Mouse (Mus musculus) small intestine, adult 2 months (tissue): Measurements from ENCODE around the gene Cep112. TPM values are rescaled to one million over a fixed set of nuclear protein-coding genes. Genes with fewer than 3 reads are reported as not detected.

ENCODE experiments used
- H3K27ac ChIP-seq: fragments of 200-500 bp; 2 replicates; pipeline ENCODE4 v1.5.1; 2012; ENCODE audit warnings: low read depth, low read length, control low read depth, inconsistent platforms; ENCODE audit not compliant: insufficient read depth
- H3K27me3 ChIP-seq: fragments of 200-500 bp; 2 replicates; pipeline ENCODE4 v1.6.1; 2012; ENCODE audit warnings: mild to moderate bottlenecking, moderate library complexity, low read length, inconsistent platforms; ENCODE audit not compliant: control insufficient read depth, insufficient read depth
- H3K36me3 ChIP-seq: fragments of 200-500 bp; 2 replicates; pipeline ENCODE4 v1.6.1; 2012; ENCODE audit warnings: mild to moderate bottlenecking, low read length, control low read depth, inconsistent platforms; ENCODE audit not compliant: control insufficient read depth, insufficient read depth
- H3K4me1 ChIP-seq: fragments of 200-500 bp; 2 replicates; pipeline ENCODE4 v1.6.1; 2012; ENCODE audit warnings: low read length, inconsistent platforms, mixed read lengths; ENCODE audit not compliant: control insufficient read depth, insufficient read depth, insufficient read length
- H3K4me3 ChIP-seq: fragments of 200-500 bp; 2 replicates; pipeline ENCODE4 v1.5.1; 2012; ENCODE audit warnings: low read depth, mild to moderate bottlenecking, control low read depth, inconsistent platforms, low read length, moderate library complexity
- CTCF ChIP-seq: fragments of 200-500 bp; IDR thresholded peaks from 2 replicates; pipeline ENCODE4 v1.5.1; 2012; ENCODE audit warnings: low read depth, mild to moderate bottlenecking, control low read depth, inconsistent platforms, low read length, moderate library complexity, mixed read lengths; ENCODE audit not compliant: insufficient replicate concordance, insufficient read length; ENCODE audit errors: extremely low read depth
- POLR2A ChIP-seq: fragments of 200-500 bp; IDR thresholded peaks from 2 replicates; pipeline ENCODE4 v1.6.1; 2012; ENCODE audit warnings: low read depth, mild to moderate bottlenecking, control low read depth, inconsistent platforms, low read length, moderate library complexity
- WGBS: fragments of 180-500 bp; shearing (Covaris S2); methylation state at CpG from one replicate; pipeline ENCODE4 v1.1.7; 2018; 5-methylcytosine and 5-hydroxymethylcytosine counted together
- polyA plus RNA-seq: library from polyadenylated mRNA; depleted of rRNA; stranded (reverse); fragments of >200 nt; gene quantifications from 2 replicates; pipeline ENCODE4 v1.2.3, GENCODE M21; 2012

Cep112 gene
- polyA plus RNA-seq, 1 experiment: 0.19 TPM

DNA sequence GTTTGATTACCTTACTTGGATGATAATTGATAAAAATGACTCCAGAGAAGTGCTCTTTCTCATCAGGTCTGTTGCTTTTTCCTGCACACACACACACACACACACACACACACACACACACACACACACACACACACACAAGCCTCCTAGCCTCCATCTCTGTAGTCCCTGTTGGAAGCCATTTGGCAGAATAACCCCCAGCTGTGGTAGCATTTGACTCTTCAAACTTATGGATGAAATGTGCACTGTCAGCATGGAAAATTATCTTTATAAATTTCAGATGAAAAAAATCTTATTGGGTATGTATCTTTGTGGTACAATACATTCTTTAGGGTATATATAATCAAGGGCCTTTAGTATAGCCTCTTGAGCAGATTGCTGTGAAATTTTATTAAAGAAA lies 181.8 kb downstream of the Cep112 start:
- Histone ChIP-seq H3K27me3 (no peaks in the 10 kb centered on the region), H3K4me3 (no peak overlapping the region), H3K4me1 (no peaks in the 10 kb centered on the region), H3K27ac (no peak overlapping the region), H3K36me3 (no peaks in the 10 kb centered on the region)
- TF ChIP-seq CTCF (no peak), POLR2A (no peak)

DNA sequence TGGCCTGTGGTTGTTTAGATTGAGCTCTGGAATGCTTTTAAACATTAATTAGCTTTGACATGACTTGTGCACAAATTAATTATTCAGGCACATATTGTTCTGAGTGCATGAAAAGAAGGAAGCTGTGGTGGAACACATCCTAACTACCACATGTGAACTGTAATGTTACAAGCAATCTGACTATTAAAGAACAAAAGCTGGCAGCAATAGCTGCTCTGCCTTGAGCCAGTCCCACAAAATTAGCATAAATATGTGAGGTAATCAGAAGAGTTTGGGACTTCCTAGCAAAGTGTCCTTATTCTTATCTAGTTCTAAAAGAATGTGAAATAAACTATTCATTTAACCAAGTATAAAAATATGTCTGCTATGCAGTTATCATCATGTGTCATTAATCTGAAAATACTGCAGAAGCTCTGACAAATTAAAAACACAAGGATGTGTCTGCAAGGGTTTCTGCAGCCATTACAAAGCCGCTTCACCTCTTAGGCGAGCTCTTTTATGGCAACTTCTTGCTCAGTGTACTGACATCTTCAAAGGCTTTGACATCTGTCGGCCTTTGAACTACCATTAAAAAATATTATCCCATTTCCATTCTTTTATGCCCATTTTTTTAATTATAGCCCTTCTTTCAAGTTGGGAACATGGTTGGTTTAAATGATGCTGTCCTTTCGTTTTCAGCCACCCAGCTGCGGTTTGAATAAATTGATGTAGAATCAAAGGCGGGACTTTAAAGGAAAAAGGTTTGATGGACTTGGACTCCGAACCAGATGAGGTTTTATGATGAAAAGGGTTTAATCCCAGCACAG lies 195.8 kb downstream of the Cep112 start:
- TF ChIP-seq CTCF (no peak), POLR2A (no peak)
- Histone ChIP-seq H3K27me3 (no peaks in the 10 kb centered on the region), H3K27ac (no peak overlapping the region), H3K36me3 (no peaks in the 10 kb centered on the region), H3K4me1 (no peaks in the 10 kb centered on the region), H3K4me3 (no peak overlapping the region)
- WGBS: 78% methylated on average over 7 of the region's 7 CpGs

DNA sequence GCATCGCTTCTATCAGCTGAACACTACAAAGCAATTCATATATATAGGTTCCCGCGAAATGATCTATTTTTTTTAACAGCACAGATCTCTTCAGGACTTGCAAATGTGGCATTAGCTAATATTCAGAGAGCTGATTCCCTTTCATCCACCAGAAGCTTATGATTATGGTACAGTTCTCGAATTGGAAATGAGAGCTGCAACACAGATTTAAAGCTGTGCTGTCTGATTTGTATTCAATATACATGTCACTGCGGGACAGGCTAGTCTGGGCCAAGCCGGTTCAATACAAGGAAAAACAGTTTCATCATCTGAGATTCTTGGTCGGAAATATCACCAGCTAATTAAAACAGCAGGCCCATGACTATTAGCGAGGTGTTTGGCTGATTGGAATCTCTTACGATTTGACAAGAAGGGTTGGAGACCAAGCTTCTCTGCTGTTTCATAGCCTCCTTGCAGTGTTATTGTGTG lies 196.5 kb downstream of the Cep112 start:
- WGBS: 92% methylated on average over 9 of the region's 9 CpGs
- TF ChIP-seq POLR2A (no peak), CTCF (no peak)
- Histone ChIP-seq H3K4me3 (no peak overlapping the region), H3K27me3 (no peaks in the 10 kb centered on the region), H3K36me3 (no peaks in the 10 kb centered on the region), H3K27ac (no peak overlapping the region), H3K4me1 (no peaks in the 10 kb centered on the region)

DNA sequence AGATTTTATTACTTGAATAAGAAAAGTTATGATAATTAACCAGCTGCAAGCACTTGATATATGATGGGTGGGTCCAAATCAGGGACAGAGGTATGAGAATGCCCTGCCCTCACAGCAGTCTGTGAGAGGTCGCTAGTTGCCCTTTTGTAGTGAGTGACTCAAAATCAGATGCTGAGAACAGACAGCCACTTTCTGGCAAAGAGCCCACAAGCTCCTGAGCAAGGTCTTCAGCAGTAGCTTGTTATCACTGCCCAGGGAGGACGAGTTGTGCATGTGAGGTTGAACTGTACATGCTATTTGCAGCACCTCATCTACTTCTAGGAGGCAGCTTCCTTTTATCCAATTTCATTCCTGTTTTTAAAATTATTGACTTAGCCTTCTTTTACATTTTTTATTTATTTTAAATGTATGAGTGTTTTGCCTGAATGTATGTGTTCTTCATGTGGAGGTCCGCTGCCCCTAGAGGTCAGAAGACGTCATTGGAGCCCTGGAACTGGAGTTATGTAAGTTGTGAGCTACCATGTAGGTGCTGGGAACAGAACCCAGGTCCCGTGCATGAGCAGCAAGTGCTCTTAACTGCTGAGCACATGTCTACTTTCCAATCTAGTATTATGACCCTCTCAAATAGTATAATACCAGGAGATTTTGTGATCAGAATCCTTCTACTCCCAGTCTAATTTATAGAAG lies 200.7 kb downstream of the Cep112 start:
- WGBS: 63% methylated on average over 5 of the region's 5 CpGs
- Histone ChIP-seq H3K27me3 (no peaks in the 10 kb centered on the region), H3K27ac (no peak overlapping the region), H3K36me3 (no peaks in the 10 kb centered on the region), H3K4me3 (no peak overlapping the region), H3K4me1 (no peaks in the 10 kb centered on the region)
- TF ChIP-seq CTCF: no peak
- no peak for TF ChIP-seq POLR2A

DNA sequence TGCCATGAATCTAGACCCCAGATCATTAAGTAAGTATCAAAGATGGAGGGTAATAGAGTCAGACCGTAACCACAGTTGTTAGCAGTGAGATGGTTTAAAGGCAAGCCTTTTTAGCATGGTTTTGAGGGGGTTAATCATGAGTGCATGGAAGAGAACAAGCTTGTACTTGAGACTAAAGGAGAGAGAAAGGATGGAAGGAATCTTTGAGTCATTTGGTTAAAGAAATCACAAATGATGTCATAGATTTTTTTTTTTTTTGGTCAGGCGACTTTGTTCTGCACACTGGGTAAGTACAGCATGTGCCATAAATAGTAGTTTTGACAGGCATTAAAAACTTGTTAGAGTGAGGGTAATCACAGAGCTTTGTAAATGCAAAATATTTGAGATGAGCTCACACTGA lies 212.8 kb downstream of the Cep112 start:
- WGBS: 82% methylated on average over 2 of the region's 2 CpGs
- Histone ChIP-seq H3K4me1 (no peaks in the 10 kb centered on the region), H3K4me3 (no peak overlapping the region), H3K36me3 (no peaks in the 10 kb centered on the region), H3K27me3 (no peaks in the 10 kb centered on the region), H3K27ac (no peak overlapping the region)
- TF ChIP-seq POLR2A (no peak), CTCF (no peak)

DNA sequence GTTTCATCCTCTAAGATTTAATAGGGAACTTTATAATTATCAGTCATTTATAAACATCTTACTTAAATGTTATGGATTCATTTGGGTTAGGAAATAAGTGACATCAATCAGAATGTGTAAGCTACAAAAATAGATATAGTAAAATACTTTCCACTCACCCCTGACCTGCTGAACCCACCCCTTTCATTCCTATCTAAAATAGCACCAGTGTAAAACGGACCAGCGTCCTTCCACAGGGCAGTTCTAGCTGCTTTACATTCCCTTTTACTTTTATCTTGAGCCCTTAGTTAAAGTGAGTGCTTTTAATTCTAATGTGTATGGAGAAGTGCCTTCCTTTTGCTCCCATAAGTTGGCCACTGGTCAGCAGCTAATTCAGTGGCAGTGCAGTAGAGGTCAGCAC lies 230.6 kb downstream of the Cep112 start:
- 88% methylated on average over 2 of the region's 2 CpGs for WGBS
- no peak for TF ChIP-seq CTCF
- no peak for TF ChIP-seq POLR2A
- H3K27me3 ChIP-seq: no peaks in the 10 kb centered on the region
- no peak overlapping the region for H3K4me3 ChIP-seq
- no peak overlapping the region for H3K27ac ChIP-seq
- H3K4me1 ChIP-seq: no peaks in the 10 kb centered on the region
- no peaks in the 10 kb centered on the region for H3K36me3 ChIP-seq

DNA sequence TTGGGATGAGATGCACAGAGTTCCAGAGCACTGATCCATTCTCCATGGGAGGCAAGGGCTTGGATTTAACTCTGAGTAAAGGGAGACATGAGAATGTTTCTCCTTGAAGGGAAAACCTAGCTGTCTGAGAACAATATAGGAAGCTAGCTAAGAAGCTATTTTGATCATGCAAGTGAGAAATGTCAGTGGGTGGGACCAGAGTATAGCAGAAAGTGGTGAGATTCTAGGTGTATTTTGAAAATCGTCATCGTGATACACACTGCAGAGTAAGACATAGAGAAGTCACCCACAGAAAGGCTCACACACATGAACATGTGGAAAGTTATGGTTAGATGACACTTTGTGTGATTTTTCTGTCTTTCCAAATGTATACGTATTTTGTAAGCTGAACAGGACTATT lies 257.0 kb downstream of the Cep112 start:
- Histone ChIP-seq H3K4me1 (no peaks in the 10 kb centered on the region), H3K27me3 (no peaks in the 10 kb centered on the region), H3K27ac (no peak overlapping the region), H3K4me3 (no peak overlapping the region), H3K36me3 (no peaks in the 10 kb centered on the region)
- TF ChIP-seq POLR2A (no peak), CTCF (no peak)
- WGBS: 93% methylated on average over 3 of the region's 3 CpGs

DNA sequence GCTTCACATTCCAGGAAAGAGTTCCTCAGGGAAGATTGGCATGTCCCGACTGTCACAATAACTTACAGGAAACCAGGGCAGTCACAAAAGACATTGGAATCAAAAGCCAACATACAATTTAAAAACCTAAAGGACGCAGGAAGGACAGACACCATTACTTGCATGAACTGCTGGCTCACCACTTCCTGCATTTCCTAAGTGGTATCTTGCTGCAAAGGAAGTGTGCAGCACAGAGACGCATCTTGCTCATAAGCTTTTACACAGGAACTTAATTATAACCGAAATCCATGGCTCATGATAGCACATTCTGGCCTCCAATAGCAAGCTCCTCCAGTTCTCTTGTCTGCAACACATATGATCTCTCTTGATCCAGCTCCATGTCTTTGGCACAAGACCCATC lies 271.6 kb downstream of the Cep112 start:
- no peaks in the 10 kb centered on the region for H3K36me3 ChIP-seq

More for the DNA sequence above, 271.6 kb downstream of the Cep112 start:
- Histone ChIP-seq H3K27me3 (no peaks in the 10 kb centered on the region), H3K4me3 (no peak overlapping the region), H3K27ac (no peak overlapping the region), H3K4me1 (no peaks in the 10 kb centered on the region)
- TF ChIP-seq POLR2A: no peak
- TF ChIP-seq CTCF: no peak
- 86% methylated on average over 4 of the region's 4 CpGs for WGBS
